Mouse (Mus musculus) liver, embryonic 14.5 days (tissue): Measurements from ENCODE around the gene Zbtb5.

Source experiments
- CTCF ChIP-seq: IDR thresholded peaks from 2 replicates; pipeline ENCODE4 v1.5.1; 2016; ENCODE audit warnings: antibody characterized with exemption, low read depth, control low read depth
- EP300 ChIP-seq: IDR thresholded peaks from 2 replicates; pipeline ENCODE4 v1.6.1; 2016; ENCODE audit warnings: antibody characterized with exemption, low read depth

DNA sequence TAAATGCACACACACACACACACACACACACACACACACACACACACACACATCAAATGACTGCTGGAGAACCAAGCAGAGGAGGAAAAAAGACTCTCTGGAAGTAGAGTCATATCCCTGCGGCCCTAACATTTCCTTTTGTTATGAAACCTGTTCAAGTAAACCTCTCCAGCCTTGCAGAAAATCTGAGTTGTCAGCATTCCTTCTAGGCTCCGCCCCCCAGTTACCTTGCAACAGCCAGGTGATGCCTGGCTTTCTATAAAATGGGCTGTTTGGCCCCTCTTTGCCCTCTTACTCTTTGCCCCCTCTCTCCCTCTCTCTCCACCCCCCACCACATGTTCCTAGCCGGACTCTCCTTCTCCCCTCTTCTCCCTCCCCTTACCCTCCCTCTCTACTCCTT is 46.5 kb downstream of the Zbtb5 start:
- TF ChIP-seq CTCF (no peak), EP300 (no peak)
